Mouse (Mus musculus): ENCODE measurements around the gene Cdcp1. TPM values are rescaled to one million over a fixed set of nuclear protein-coding genes. Genes with fewer than 3 reads are reported as not detected.

Gene Cdcp1
- polyA plus RNA-seq, 1 experiment from 2014 or later, result 6.9 TPM

- 83% methylated on average over 7 of the region's 7 CpGs for WGBS
- H3K4me2 ChIP-seq (replicated peaks; ENCODE audit: low read depth), result no peak overlapping the region
- no peak for TF ChIP-seq CTCF (IDR thresholded peaks at IDR 0.05; ENCODE audit: low read depth)
- no peaks in the 10 kb centered on the region for H3K9me3 ChIP-seq (ENCODE audit: control insufficient read depth)
- no peaks in the 10 kb centered on the region for H3K4me1 ChIP-seq (replicated peaks; ENCODE audit: control insufficient read depth, insufficient read depth, low read length)
- H3K27ac ChIP-seq (ENCODE audit: low read depth, low read length), result no peak overlapping the region
- no peak overlapping the region for H3K4me3 ChIP-seq (ENCODE audit: low read depth, low read length)
- no peak overlapping the region for H3K9ac ChIP-seq (ENCODE audit: low read depth, low read length)
- ATAC-seq, result no peak
- peaks cover 61% of the 10 kb centered on the region for H3K36me3 ChIP-seq (ENCODE audit: control insufficient read depth, insufficient read depth)
- H3K27me3 ChIP-seq (replicated peaks; ENCODE audit: control insufficient read depth, insufficient read depth, low read length), result no peaks in the 10 kb centered on the region
These were observed 78.7 kb downstream of the Cdcp1 start for GRCm38 (mm10) chr9:123136953-123137682.

- WGBS, result 90% methylated on average over 3 of the region's 3 CpGs
- no peak overlapping the region for H3K4me3 ChIP-seq (ENCODE audit: low read depth, low read length)
- H3K27me3 ChIP-seq (replicated peaks; ENCODE audit: control insufficient read depth, insufficient read depth, low read length), result no peaks in the 10 kb centered on the region
- no peak overlapping the region for H3K9ac ChIP-seq (ENCODE audit: low read depth, low read length)
- no peak overlapping the region for H3K27ac ChIP-seq (ENCODE audit: low read depth, low read length)
- H3K4me1 ChIP-seq (replicated peaks; ENCODE audit: control insufficient read depth, insufficient read depth, low read length), result no peaks in the 10 kb centered on the region
- H3K36me3 ChIP-seq (ENCODE audit: control insufficient read depth, insufficient read depth), result peaks cover 93% of the 10 kb centered on the region
- no peak for ATAC-seq
- no peaks in the 10 kb centered on the region for H3K9me3 ChIP-seq (ENCODE audit: control insufficient read depth)
- no peak for TF ChIP-seq CTCF (IDR thresholded peaks at IDR 0.05; ENCODE audit: low read depth)
- no peak overlapping the region for H3K4me2 ChIP-seq (replicated peaks; ENCODE audit: low read depth)
These were observed 82.8 kb downstream of the Cdcp1 start for GRCm38 (mm10) chr9:123132994-123133393.

GRCm38 (mm10) chr9:123127663-123128062, 88.2 kb downstream of the Cdcp1 start:
- 90% methylated on average over 6 of the region's 6 CpGs for WGBS
- Histone ChIP-seq H3K36me3 (ENCODE audit: control insufficient read depth, insufficient read depth) (peaks cover 63% of the 10 kb centered on the region), H3K9ac (ENCODE audit: low read depth, low read length) (no peak overlapping the region), H3K9me3 (ENCODE audit: control insufficient read depth) (no peaks in the 10 kb centered on the region), H3K4me3 (ENCODE audit: low read depth, low read length) (no peak overlapping the region), H3K4me2 (replicated peaks; ENCODE audit: low read depth) (no peak overlapping the region), H3K27ac (ENCODE audit: low read depth, low read length) (no peak overlapping the region), H3K4me1 (replicated peaks; ENCODE audit: control insufficient read depth, insufficient read depth, low read length) (peaks cover 5% of the 10 kb centered on the region; the same call in 1 of the 2 replicates), H3K27me3 (replicated peaks; ENCODE audit: control insufficient read depth, insufficient read depth, low read length) (no peaks in the 10 kb centered on the region)
- no peak for TF ChIP-seq CTCF (IDR thresholded peaks at IDR 0.05; ENCODE audit: low read depth)
- no peak for ATAC-seq

- Histone ChIP-seq H3K4me3 (ENCODE audit: low read depth, low read length) (no peak overlapping the region), H3K9me3 (ENCODE audit: control insufficient read depth) (no peaks in the 10 kb centered on the region), H3K9ac (ENCODE audit: low read depth, low read length) (no peak overlapping the region), H3K36me3 (ENCODE audit: control insufficient read depth, insufficient read depth) (peaks cover 51% of the 10 kb centered on the region), H3K4me2 (replicated peaks; ENCODE audit: low read depth) (no peak overlapping the region), H3K27me3 (replicated peaks; ENCODE audit: control insufficient read depth, insufficient read depth, low read length) (no peaks in the 10 kb centered on the region), H3K4me1 (replicated peaks; ENCODE audit: control insufficient read depth, insufficient read depth, low read length) (peaks cover 5% of the 10 kb centered on the region; the same call in 1 of the 2 replicates), H3K27ac (ENCODE audit: low read depth, low read length) (peak overlapping the region; percentile 64)
- WGBS, result 33% methylated on average over 2 of the region's 2 CpGs
- TF ChIP-seq CTCF (IDR thresholded peaks at IDR 0.05; ENCODE audit: low read depth), result no peak
- ATAC-seq, result peak; percentile 58; the same call in 1 of the 2 replicates
These were observed 91.3 kb downstream of the Cdcp1 start for GRCm38 (mm10) chr9:123124413-123124981.

GRCm38 (mm10) chr9:123123571-123124412, 92.0 kb downstream of the Cdcp1 start:
- no peak overlapping the region for H3K9ac ChIP-seq (ENCODE audit: low read depth, low read length)
- H3K27me3 ChIP-seq (replicated peaks; ENCODE audit: control insufficient read depth, insufficient read depth, low read length), result no peaks in the 10 kb centered on the region
- peaks cover 5% of the 10 kb centered on the region; the same call in 1 of the 2 replicates for H3K4me1 ChIP-seq (replicated peaks; ENCODE audit: control insufficient read depth, insufficient read depth, low read length)
- peak; percentile 91 for TF ChIP-seq CTCF (IDR thresholded peaks at IDR 0.05; ENCODE audit: low read depth)
- H3K4me3 ChIP-seq (ENCODE audit: low read depth, low read length), result no peak overlapping the region
- peak overlapping the region; percentile 64 for H3K27ac ChIP-seq (ENCODE audit: low read depth, low read length)
- 75% methylated on average over 6 of the region's 6 CpGs for WGBS
- no peaks in the 10 kb centered on the region for H3K9me3 ChIP-seq (ENCODE audit: control insufficient read depth)
- H3K4me2 ChIP-seq (replicated peaks; ENCODE audit: low read depth), result 0 out of 2 replicates have a peak overlapping the region, but pooled peaks have one; percentile 9
- H3K36me3 ChIP-seq (ENCODE audit: control insufficient read depth, insufficient read depth), result peaks cover 51% of the 10 kb centered on the region
- peak; percentile 63 for ATAC-seq

GRCm38 (mm10) chr9:123123017-123123416, 92.8 kb downstream of the Cdcp1 start:
- TF ChIP-seq CTCF (IDR thresholded peaks at IDR 0.05; ENCODE audit: low read depth), result no peak
- Histone ChIP-seq H3K4me1 (replicated peaks; ENCODE audit: control insufficient read depth, insufficient read depth, low read length) (peaks cover 5% of the 10 kb centered on the region; the same call in 1 of the 2 replicates), H3K9ac (ENCODE audit: low read depth, low read length) (no peak overlapping the region), H3K9me3 (ENCODE audit: control insufficient read depth) (no peaks in the 10 kb centered on the region), H3K27me3 (replicated peaks; ENCODE audit: control insufficient read depth, insufficient read depth, low read length) (no peaks in the 10 kb centered on the region), H3K36me3 (ENCODE audit: control insufficient read depth, insufficient read depth) (peaks cover 51% of the 10 kb centered on the region), H3K27ac (ENCODE audit: low read depth, low read length) (no peak overlapping the region), H3K4me3 (ENCODE audit: low read depth, low read length) (no peak overlapping the region), H3K4me2 (replicated peaks; ENCODE audit: low read depth) (no peak overlapping the region)
- WGBS, result 77% methylated on average over 3 of the region's 3 CpGs
- ATAC-seq, result no peak

Other genes starting within 250 kb of the Cdcp1 start
- 25.9 and 26.2 TPM in 2 replicates for gene Tmem42, start 194.7 kb downstream of the Cdcp1 start, polyA plus RNA-seq (2015; fragmentation: Nextera tagmentation; extraction: Ambion mirVana)
- 0.21 TPM in 1 of 2 replicates, not detected in the other for gene Tgm4, start 181.3 kb downstream of the Cdcp1 start, polyA plus RNA-seq (2015; fragmentation: Nextera tagmentation; extraction: Ambion mirVana)
- gene Zdhhc3, start 102.8 kb downstream of the Cdcp1 start, polyA plus RNA-seq (2015; fragmentation: Nextera tagmentation; extraction: Ambion mirVana), result 52.1 and 55.3 TPM in 2 replicates
- 53.2 and 53.6 TPM in 2 replicates for gene Exosc7, start 102.8 kb downstream of the Cdcp1 start, polyA plus RNA-seq (2015; fragmentation: Nextera tagmentation; extraction: Ambion mirVana)
- gene Clec3b, start 65.1 kb downstream of the Cdcp1 start, polyA plus RNA-seq (2015; fragmentation: Nextera tagmentation; extraction: Ambion mirVana), result 3.5 and 4.7 TPM in 2 replicates
- 15.6 and 16.1 TPM in 2 replicates for gene Tmem158, start 44.7 kb upstream of the Cdcp1 start, polyA plus RNA-seq (2015; fragmentation: Nextera tagmentation; extraction: Ambion mirVana)
- gene Lars2, start 150.9 kb upstream of the Cdcp1 start, polyA plus RNA-seq (2015; fragmentation: Nextera tagmentation; extraction: Ambion mirVana), result 1,655 and 2,242 TPM in 2 replicates